Mouse (Mus musculus) heart, embryonic 11.5 days (tissue): Measurements from ENCODE around the gene Ltbp4. TPM values are rescaled to one million over a fixed set of nuclear protein-coding genes. Genes with fewer than 3 reads are reported as not detected.

Experiments
- ATAC-seq: fragments of 200-750 bp; cut with Nextera tagmentation; replicated peaks from 2 replicates; pipeline ENCODE4 v1.8.0; 2017; ENCODE audit warnings: moderate library complexity; ENCODE audit not compliant: insufficient number of reproducible peaks, low FRiP score, low TSS enrichment
- H3K27ac ChIP-seq: fragments of 300-500 bp; sonication (generic); 2 replicates; pipeline ENCODE4 v1.5.1; 2014; ENCODE audit warnings: mild to moderate bottlenecking, low read depth, low read length
- H3K27me3 ChIP-seq: fragments of 300-500 bp; sonication (generic); 2 replicates; pipeline ENCODE4 v1.6.1; 2014; ENCODE audit warnings: mild to moderate bottlenecking, low read length, mixed read lengths; ENCODE audit not compliant: control insufficient read depth, insufficient read depth
- H3K36me3 ChIP-seq: fragments of 300-500 bp; sonication (generic); 2 replicates; pipeline ENCODE4 v1.6.1; 2014; ENCODE audit warnings: mild to moderate bottlenecking, low read length, moderate library complexity, mixed read lengths; ENCODE audit not compliant: control insufficient read depth, insufficient read depth
- H3K4me1 ChIP-seq: fragments of 300-500 bp; sonication (generic); 2 replicates; pipeline ENCODE4 v1.6.1; 2014; ENCODE audit warnings: low read length; ENCODE audit not compliant: control insufficient read depth, insufficient read depth
- H3K4me2 ChIP-seq: fragments of 300-500 bp; sonication (generic); 2 replicates; pipeline ENCODE4 v1.6.1; 2014; ENCODE audit warnings: mild to moderate bottlenecking, moderate library complexity
- H3K4me3 ChIP-seq: fragments of 300-500 bp; sonication (generic); 2 replicates; pipeline ENCODE4 v1.5.1; 2014; ENCODE audit warnings: low read depth, low read length
- H3K9ac ChIP-seq: fragments of 300-500 bp; sonication (generic); 2 replicates; pipeline ENCODE4 v1.6.1; 2014; ENCODE audit warnings: mild to moderate bottlenecking, low read depth, low read length, moderate library complexity
- H3K9me3 ChIP-seq: fragments of 300-500 bp; sonication (generic); replicated peaks from 2 replicates; pipeline ENCODE4 v1.6.1; 2016; ENCODE audit warnings: low read length; ENCODE audit not compliant: control insufficient read depth
- WGBS: fragments of 180-500 bp; shearing (Covaris S2); extraction: QIAGEN DNeasy Blood & Tissue Kit; methylation state at CpG from one replicate; pipeline ENCODE4 v1.1.7; 2014; ENCODE audit not compliant: insufficient replicate concordance; 5-methylcytosine and 5-hydroxymethylcytosine counted together
- polyA plus RNA-seq: library from polyadenylated mRNA; unstranded; fragments of >200 nt; fragmentation: Nextera tagmentation; extraction: Ambion mirVana; gene quantifications from 2 replicates; pipeline ENCODE4 v1.2.1, GENCODE M21; 2014

The Ltbp4 gene
- polyA plus RNA-seq, result 28.9 and 31.5 TPM in 2 replicates

- Histone ChIP-seq H3K4me2 (peak within 1 kb of the TSS; percentile 80), H3K27me3 (peaks cover 66% of the 10 kb centered on the region), H3K4me1 (peaks cover 15% of the 10 kb centered on the region), H3K9ac (peak within 1 kb of the TSS; percentile 59), H3K9me3 (no peaks in the 10 kb centered on the region), H3K27ac (no peak within 1 kb of the TSS), H3K36me3 (no peaks in the 10 kb centered on the region), H3K4me3 (peak within 1 kb of the TSS; percentile 47)
- ATAC-seq, result 0 out of 2 replicates have a peak, but pooled peaks have one; percentile 16
- WGBS, result 2% methylated on average over 35 of the region's 36 CpGs
These were observed at the start of gene Ltbp4 for GRCm38 (mm10) chr7:27337175-27337853. TSS of gene Ltbp4 (minus strand) at chr7:27337692.

GRCm38 (mm10) chr7:27384731-27385130 lies 47.2 kb upstream of the Ltbp4 start:
- Histone ChIP-seq H3K4me1 (no peaks in the 10 kb centered on the region), H3K27ac (no peak overlapping the region), H3K36me3 (no peaks in the 10 kb centered on the region), H3K4me3 (no peak overlapping the region), H3K9ac (no peak overlapping the region), H3K27me3 (peaks cover 3% of the 10 kb centered on the region; the same call in 1 of the 2 replicates), H3K9me3 (no peaks in the 10 kb centered on the region), H3K4me2 (no peak overlapping the region)
- 36% methylated on average over 4 of the region's 4 CpGs for WGBS
- ATAC-seq, result no peak

- Histone ChIP-seq H3K36me3 (no peaks in the 10 kb centered on the region), H3K4me1 (no peaks in the 10 kb centered on the region), H3K4me3 (no peak overlapping the region), H3K27ac (no peak overlapping the region), H3K27me3 (peaks cover 3% of the 10 kb centered on the region; the same call in 1 of the 2 replicates), H3K9me3 (no peaks in the 10 kb centered on the region), H3K9ac (no peak overlapping the region), H3K4me2 (no peak overlapping the region)
- 75% methylated on average over 5 of the region's 5 CpGs for WGBS
- ATAC-seq, result no peak
These were observed 46.6 kb upstream of the Ltbp4 start for GRCm38 (mm10) chr7:27384134-27384533.

GRCm38 (mm10) chr7:27383233-27383632 lies 45.7 kb upstream of the Ltbp4 start:
- H3K4me3 ChIP-seq, result no peak overlapping the region
- WGBS, result 64% methylated on average over 1 of the region's 1 CpGs
- H3K9ac ChIP-seq, result no peak overlapping the region
- peaks cover 6% of the 10 kb centered on the region; the same call in 1 of the 2 replicates for H3K27me3 ChIP-seq
- H3K4me2 ChIP-seq, result no peak overlapping the region
- no peaks in the 10 kb centered on the region for H3K36me3 ChIP-seq
- H3K4me1 ChIP-seq, result no peaks in the 10 kb centered on the region
- H3K9me3 ChIP-seq, result no peaks in the 10 kb centered on the region
- ATAC-seq, result no peak
- H3K27ac ChIP-seq, result no peak overlapping the region

DNA sequence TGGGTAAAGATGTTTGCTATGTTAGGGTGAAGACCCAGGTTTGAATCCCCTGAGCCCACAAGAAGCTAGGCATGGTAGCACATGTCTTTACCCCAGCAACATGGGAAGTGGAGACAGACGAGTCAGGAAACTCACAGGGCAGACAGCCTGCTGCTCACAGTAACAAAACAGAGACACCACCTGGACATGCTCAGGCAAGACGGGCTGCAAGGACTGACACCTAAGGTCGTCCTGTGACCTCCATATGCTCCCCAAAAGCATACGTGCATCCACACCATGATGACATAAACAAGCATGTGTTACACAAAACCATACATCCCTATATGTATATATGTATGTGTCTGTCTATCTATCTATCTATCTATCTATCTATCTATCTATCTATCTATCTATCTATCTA lies 44.1 kb upstream of the Ltbp4 start:
- 47% methylated on average over 4 of the region's 4 CpGs for WGBS
- ATAC-seq, result no peak
- H3K27me3 ChIP-seq, result peaks cover 18% of the 10 kb centered on the region

DNA sequence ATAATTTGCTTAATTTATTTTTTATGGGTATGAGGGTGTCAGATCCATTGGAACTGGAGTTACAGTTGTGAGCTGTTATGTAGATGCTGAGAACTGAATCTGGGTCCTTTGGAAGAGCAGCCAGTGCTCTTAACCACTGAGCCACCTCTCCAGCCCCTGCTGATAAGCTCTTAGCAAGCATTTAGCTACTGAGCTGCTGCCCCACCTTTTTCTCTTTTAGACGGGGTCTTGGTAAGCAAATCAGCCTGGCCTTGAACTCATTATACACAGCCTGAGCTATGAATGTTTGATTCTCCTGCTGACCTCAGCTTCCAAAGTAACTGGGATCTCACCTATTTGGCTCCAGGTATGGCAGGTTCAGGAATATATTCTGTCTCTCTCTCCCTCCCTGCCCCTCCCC lies 43.5 kb upstream of the Ltbp4 start:
- Histone ChIP-seq H3K27ac (no peak overlapping the region), H3K27me3 (peaks cover 23% of the 10 kb centered on the region), H3K4me1 (no peaks in the 10 kb centered on the region), H3K9ac (no peak overlapping the region), H3K36me3 (no peaks in the 10 kb centered on the region), H3K9me3 (no peaks in the 10 kb centered on the region), H3K4me3 (no peak overlapping the region), H3K4me2 (no peak overlapping the region)
- 20% methylated on average over 1 of the region's 1 CpGs for WGBS
- no peak for ATAC-seq

More for the DNA sequence above, 44.1 kb upstream of the Ltbp4 start:
- H3K4me3 ChIP-seq, result no peak overlapping the region
- H3K27ac ChIP-seq, result no peak overlapping the region
- no peak overlapping the region for H3K9ac ChIP-seq
- H3K4me2 ChIP-seq, result no peak overlapping the region
- H3K9me3 ChIP-seq, result no peaks in the 10 kb centered on the region
- H3K36me3 ChIP-seq, result no peaks in the 10 kb centered on the region
- H3K4me1 ChIP-seq, result no peaks in the 10 kb centered on the region

DNA sequence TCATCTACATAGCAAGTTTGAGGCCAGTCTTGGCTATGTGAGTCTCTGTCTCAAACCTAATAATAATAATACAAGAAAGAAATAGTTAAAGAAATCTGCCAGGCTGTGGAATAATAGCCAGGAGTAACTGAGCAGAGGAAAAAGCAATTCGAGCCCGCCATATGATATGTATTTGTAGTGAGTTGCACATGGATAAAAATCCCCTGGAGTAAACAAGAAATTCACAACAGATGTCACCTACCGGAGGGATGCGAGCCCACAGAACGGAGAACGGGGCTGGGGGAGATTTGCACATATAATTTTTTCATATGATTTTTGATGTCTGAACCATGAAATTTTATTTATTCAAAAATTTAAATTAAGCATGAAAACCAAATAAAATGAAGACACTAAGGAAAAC lies 42.3 kb upstream of the Ltbp4 start:
- Histone ChIP-seq H3K4me2 (no peak overlapping the region), H3K9ac (no peak overlapping the region), H3K36me3 (no peaks in the 10 kb centered on the region), H3K4me3 (no peak overlapping the region), H3K9me3 (no peaks in the 10 kb centered on the region), H3K27ac (no peak overlapping the region), H3K27me3 (peaks cover 33% of the 10 kb centered on the region), H3K4me1 (no peaks in the 10 kb centered on the region)
- WGBS, result 88% methylated on average over 6 of the region's 6 CpGs
- ATAC-seq, result no peak

DNA sequence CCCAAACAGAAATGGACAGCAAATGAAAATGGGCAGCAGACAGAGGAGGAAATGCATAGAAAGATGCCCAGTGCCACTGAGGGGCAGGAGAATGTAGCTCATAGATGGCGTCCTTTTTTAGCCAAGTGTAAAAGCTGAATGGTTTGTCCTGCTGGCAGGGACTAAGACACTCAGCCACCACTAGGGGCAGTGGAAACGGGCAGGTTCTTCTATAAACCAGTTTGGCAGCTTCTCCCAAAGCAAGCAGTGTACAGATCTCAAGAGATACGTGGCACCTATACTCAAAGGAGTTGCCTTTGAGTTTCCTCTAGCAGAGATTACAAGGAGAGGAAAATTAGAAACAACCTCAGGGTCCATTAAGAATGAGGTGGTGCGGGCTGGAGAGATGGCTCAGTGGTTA lies 40.9 kb upstream of the Ltbp4 start:
- no peak overlapping the region for H3K27ac ChIP-seq
- H3K9ac ChIP-seq, result no peak overlapping the region
- no peak overlapping the region for H3K4me3 ChIP-seq
- H3K36me3 ChIP-seq, result no peaks in the 10 kb centered on the region
- H3K4me2 ChIP-seq, result no peak overlapping the region
- H3K4me1 ChIP-seq, result no peaks in the 10 kb centered on the region
- H3K9me3 ChIP-seq, result no peaks in the 10 kb centered on the region
- WGBS, result 22% methylated on average over 4 of the region's 4 CpGs
- H3K27me3 ChIP-seq, result peaks cover 43% of the 10 kb centered on the region
- ATAC-seq, result no peak

DNA sequence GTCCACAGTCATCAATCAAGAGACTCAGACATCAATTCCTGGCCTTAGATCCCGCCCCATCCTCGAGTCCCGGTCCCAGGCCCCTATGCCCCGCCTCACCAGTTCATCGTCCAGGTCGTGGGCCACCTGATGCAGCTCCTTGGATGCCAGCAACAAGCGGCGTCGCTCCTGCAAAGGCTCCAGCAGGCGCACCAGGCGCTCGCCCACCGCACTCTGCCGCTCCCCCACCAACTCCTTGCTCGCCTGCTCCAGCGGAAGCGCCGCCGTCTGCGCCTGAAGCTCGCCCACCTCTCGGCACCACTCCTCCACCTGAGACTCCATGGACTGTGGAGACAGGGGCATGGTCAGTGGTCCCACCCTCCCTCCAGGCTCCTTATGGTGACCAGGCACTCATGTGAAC lies 37.8 kb upstream of the Ltbp4 start:
- no peaks in the 10 kb centered on the region for H3K4me1 ChIP-seq
- H3K4me2 ChIP-seq, result no peak overlapping the region
- WGBS, result 4% methylated on average over 22 of the region's 22 CpGs
- no peak overlapping the region for H3K27ac ChIP-seq
- no peaks in the 10 kb centered on the region for H3K36me3 ChIP-seq
- H3K4me3 ChIP-seq, result no peak overlapping the region
- H3K9ac ChIP-seq, result no peak overlapping the region
- no peaks in the 10 kb centered on the region for H3K9me3 ChIP-seq
- no peak for ATAC-seq
- peaks cover 74% of the 10 kb centered on the region for H3K27me3 ChIP-seq
